Mouse (Mus musculus) limb, embryonic 15.5 days (tissue): ENCODE data around the gene Arhgap31. TPM values are rescaled to one million over a fixed set of nuclear protein-coding genes. Genes with fewer than 3 reads are reported as not detected.
"Not testable (repeated sequence)": the region's sequence is repeated elsewhere in the genome, so short reads cannot be mapped to it uniquely, and the experiment has no call there.

Experiments used
- ATAC-seq: fragments of 200-750 bp; cut with Nextera tagmentation; 2 replicates; pipeline ENCODE4 v1.8.0; 2017; ENCODE audit warnings: low read depth, moderate TSS enrichment; ENCODE audit not compliant: insufficient number of reproducible peaks, low FRiP score, low TSS enrichment
- H3K27ac ChIP-seq: fragments of 300-500 bp; sonication (generic); 2 replicates; pipeline ENCODE4 v1.5.1; 2015; ENCODE audit warnings: moderate library complexity, mild to moderate bottlenecking, inconsistent platforms
- H3K27me3 ChIP-seq: fragments of 300-500 bp; sonication (generic); 2 replicates; pipeline ENCODE4 v1.6.1; 2015; ENCODE audit warnings: inconsistent platforms
- H3K36me3 ChIP-seq: fragments of 300-500 bp; sonication (generic); 2 replicates; pipeline ENCODE4 v1.6.1; 2015; ENCODE audit warnings: inconsistent platforms
- H3K4me1 ChIP-seq: fragments of 300-500 bp; sonication (generic); 2 replicates; pipeline ENCODE4 v1.6.1; 2015; ENCODE audit warnings: inconsistent platforms
- H3K4me2 ChIP-seq: fragments of 300-500 bp; sonication (generic); 2 replicates; pipeline ENCODE4 v1.6.1; 2015; ENCODE audit warnings: mild to moderate bottlenecking, inconsistent platforms
- H3K4me3 ChIP-seq: fragments of 300-500 bp; sonication (generic); 2 replicates; pipeline ENCODE4 v1.5.1; 2015; ENCODE audit warnings: mild to moderate bottlenecking, inconsistent platforms
- H3K9ac ChIP-seq: fragments of 300-500 bp; sonication (generic); 2 replicates; pipeline ENCODE4 v1.6.1; 2015; ENCODE audit warnings: inconsistent platforms
- H3K9me3 ChIP-seq: fragments of 300-500 bp; sonication (generic); 2 replicates; pipeline ENCODE4 v1.6.1; 2016; ENCODE audit warnings: inconsistent platforms
- WGBS: fragments of 180-500 bp; shearing (Covaris S2); methylation state at CpG from one replicate; pipeline ENCODE4 v1.1.7; 2015; 5-methylcytosine and 5-hydroxymethylcytosine counted together
- polyA plus RNA-seq: library from polyadenylated mRNA; unstranded; fragments of >200 nt; fragmentation: Nextera tagmentation; extraction: Ambion mirVana; gene quantifications from 2 replicates; pipeline ENCODE4 v1.2.1, GENCODE M21; 2015

Gene Arhgap31
- polyA plus RNA-seq, 1 experiment from 2014 or later, result 16.2 TPM

DNA sequence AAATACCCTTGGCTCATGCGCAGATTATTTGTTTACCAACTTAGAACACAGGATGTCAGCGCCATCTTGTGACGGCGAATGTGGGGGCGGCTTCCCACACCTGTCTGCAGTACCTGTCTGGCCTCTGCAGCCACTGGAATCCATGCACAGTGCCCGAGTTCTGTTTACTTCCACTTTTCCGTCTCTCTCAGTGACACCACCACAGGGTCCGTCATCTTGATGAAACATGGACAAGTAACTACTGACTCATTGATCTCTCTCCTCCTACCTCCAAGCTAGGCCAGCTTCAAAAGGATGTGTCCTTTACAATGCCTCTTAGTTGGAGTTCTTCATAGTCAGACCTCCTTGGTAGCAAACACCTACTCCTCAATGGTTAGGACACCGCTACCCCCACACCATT, 8.3 kb upstream of the Arhgap31 start:
- Histone ChIP-seq H3K36me3 (no peaks in the 10 kb centered on the region), H3K4me3 (no peak overlapping the region), H3K4me1 (no peaks in the 10 kb centered on the region), H3K27me3 (no peaks in the 10 kb centered on the region), H3K4me2 (no peak overlapping the region), H3K9me3 (no peaks in the 10 kb centered on the region), H3K9ac (no peak overlapping the region), H3K27ac (no peak overlapping the region)
- WGBS, result 93% methylated on average over 9 of the region's 9 CpGs
- no peak for ATAC-seq

DNA sequence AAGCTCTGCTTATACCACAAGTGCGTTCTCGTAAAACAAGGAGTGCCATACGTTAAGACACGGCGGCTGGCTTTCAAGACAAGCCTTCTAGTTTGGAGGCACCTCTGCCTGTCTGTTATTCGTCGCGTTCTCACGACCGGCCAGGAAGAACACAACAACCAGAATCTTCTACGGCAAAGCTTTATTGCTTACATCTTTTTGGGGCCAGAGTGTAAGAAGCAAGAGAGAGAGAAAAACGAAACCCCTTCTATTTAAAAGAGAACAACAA, 1.1 kb upstream of the Arhgap31 start:
- peak overlapping the region; percentile 77 for H3K4me2 ChIP-seq
- H3K27ac ChIP-seq, H3K27me3 ChIP-seq, H3K36me3 ChIP-seq, ATAC-seq, H3K9ac ChIP-seq, H3K9me3 ChIP-seq: not testable (repeated sequence)
- WGBS, result 31% methylated on average over 11 of the region's 12 CpGs
- peak overlapping the region; percentile 6; the same call in 1 of the 2 replicates for H3K4me3 ChIP-seq
- peaks cover 29% of the 10 kb centered on the region; the same call in 1 of the 2 replicates for H3K4me1 ChIP-seq

DNA sequence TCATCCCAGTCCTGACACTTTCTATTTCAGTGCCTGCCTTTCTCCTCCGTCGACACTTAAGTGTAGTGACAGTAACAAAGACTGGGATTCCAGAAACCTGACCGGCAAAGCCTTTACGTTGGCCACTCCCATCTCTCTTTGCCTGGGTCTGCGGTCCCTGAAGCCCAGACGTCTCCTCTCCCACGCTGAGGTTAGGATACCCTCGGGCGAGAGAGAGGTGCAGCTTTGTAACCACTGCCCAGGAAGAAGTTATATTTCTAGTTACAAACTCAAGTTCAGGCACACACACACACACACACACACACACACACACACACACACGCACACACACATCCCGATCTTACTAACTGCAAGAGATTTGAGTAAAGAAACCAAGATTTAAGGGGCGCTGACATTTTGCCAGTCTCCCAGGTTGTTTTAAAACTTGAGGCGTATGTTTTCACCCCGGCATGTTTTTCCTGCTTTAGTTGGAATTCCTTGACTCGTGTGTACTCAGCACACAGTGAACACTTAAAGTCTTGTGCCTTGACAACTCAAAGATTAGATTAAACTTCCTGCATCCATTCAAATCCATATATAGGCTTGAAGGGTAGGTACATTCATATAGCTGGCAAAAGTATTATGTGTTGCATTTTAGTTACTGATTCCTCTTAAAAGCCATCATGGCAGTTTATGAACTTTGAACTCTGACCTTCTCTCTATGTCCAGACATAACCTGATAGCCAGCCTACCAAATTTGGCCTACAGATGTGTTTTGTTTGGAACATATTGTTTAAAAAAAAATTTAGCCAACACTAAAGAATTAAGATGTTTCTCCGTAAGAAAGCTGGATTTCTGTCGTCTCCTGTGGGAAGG, 557 bp upstream of the Arhgap31 start:
- Histone ChIP-seq H3K9me3 (no peaks in the 10 kb centered on the region), H3K4me1 (peaks cover 29% of the 10 kb centered on the region; the same call in 1 of the 2 replicates), H3K9ac (peak overlapping the region; percentile 81), H3K27me3 (no peaks in the 10 kb centered on the region), H3K4me3 (peak overlapping the region; percentile 77), H3K27ac (peak overlapping the region; percentile 96), H3K4me2 (peak overlapping the region; percentile 77), H3K36me3 (no peaks in the 10 kb centered on the region)
- no peak for ATAC-seq
- 9% methylated on average over 17 of the region's 17 CpGs for WGBS

DNA sequence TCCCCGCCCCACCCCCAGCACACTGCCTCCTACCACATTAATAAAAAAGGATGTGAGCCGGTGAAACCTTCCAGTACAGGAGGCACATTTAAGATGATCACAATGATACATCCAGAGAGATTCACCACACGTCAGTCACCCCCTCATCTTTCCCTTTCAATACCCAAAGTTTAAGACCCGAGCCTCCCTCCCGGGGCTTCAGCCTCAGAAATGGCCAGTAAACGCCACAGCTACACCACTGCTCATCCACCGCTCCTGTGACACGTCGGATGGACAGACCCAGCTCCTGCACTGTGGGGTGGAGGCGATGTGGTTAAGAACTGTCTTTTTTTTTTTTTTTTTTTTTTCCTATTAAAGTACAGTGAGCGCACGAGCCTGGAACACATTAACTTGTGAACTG, 969 bp downstream of the Arhgap31 start:
- Histone ChIP-seq H3K4me2 (peak overlapping the region; percentile 77), H3K27ac (peak overlapping the region; percentile 96), H3K4me3 (peak overlapping the region; percentile 77), H3K27me3 (no peaks in the 10 kb centered on the region), H3K4me1 (peaks cover 33% of the 10 kb centered on the region), H3K9me3 (no peaks in the 10 kb centered on the region), H3K36me3 (no peaks in the 10 kb centered on the region), H3K9ac (peak overlapping the region; percentile 81)
- ATAC-seq, result no peak
- 4% methylated on average over 12 of the region's 12 CpGs for WGBS

DNA sequence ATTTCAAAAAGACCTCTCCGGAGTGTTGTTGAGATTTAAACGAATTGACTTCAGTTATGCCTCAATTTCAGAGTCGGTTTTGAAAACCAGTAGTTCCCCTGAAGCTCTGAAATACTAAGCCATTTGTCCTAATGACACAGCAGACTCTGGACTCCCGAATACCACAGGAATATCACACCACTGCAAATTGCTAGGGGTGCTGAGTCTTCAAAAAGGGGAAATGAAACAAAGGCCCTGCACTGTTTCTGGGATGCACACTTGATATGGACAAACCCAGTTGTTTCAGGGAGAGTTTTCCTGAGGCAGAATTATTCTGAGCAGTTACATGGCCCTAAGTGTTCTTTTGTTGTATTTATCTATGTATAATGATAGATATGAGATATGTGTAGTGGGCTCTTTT, 1.8 kb downstream of the Arhgap31 start:
- Histone ChIP-seq H3K9me3 (no peaks in the 10 kb centered on the region), H3K4me1 (peaks cover 41% of the 10 kb centered on the region), H3K27me3 (no peaks in the 10 kb centered on the region), H3K27ac (no peak overlapping the region), H3K9ac (no peak overlapping the region), H3K4me2 (peak overlapping the region; percentile 77), H3K4me3 (peak overlapping the region; percentile 77), H3K36me3 (no peaks in the 10 kb centered on the region)
- WGBS, result 29% methylated on average over 4 of the region's 4 CpGs
- no peak for ATAC-seq

DNA sequence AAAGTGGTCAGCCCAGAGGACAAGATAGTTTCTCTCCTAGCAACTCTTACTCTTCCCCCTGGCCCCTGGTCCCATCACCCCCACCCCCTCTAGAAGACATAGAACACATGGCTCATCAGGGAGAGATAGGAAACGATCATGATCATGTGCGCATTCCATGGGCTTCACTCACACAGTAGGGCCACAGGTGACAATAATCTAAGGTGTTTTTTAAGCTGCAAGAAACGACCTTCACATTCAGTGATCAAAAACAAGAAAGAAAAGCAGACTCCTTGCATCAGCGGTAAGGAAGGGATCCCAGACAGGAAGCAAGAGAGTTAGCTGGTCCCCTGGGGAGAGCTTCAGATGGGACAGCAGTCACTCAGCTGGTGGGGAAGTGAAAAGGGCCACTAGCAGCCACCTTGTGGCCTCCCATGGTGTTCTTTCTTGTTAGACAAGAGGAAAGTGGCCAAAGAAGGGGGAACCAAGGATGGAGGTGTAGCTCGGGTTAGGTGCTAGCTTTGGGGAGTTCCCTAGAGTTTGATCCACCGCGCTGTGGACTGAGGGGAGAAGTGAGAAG, 4.0 kb downstream of the Arhgap31 start:
- WGBS, result 66% methylated on average over 7 of the region's 7 CpGs
- H3K36me3 ChIP-seq, result no peaks in the 10 kb centered on the region
- peaks cover 47% of the 10 kb centered on the region for H3K4me1 ChIP-seq
- no peaks in the 10 kb centered on the region for H3K9me3 ChIP-seq
- no peaks in the 10 kb centered on the region for H3K27me3 ChIP-seq
- H3K9ac ChIP-seq, result no peak overlapping the region
- no peak overlapping the region for H3K27ac ChIP-seq
- no peak overlapping the region for H3K4me3 ChIP-seq
- H3K4me2 ChIP-seq, result no peak overlapping the region
- no peak for ATAC-seq

DNA sequence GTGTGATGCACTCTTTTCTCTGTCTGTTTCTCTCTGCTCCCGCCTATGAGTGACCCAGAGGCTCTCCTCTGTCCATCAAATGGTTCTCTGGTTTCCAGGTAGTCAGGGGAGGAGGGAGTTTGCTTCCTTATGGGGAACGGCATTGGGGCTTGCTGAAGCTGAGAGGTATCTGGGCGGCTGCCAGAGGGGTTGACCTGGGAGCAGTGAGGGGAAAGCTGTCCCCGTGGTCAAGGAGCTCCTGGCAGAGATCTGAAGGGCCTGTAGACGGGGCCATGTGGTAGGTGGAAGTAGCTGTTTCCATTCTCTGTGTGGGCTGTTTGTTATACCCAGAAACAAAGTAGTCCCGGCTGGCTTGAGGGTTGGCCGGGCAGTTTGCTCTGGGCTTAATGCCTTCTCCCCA, 6.3 kb downstream of the Arhgap31 start:
- H3K9me3 ChIP-seq, result no peaks in the 10 kb centered on the region
- H3K27ac ChIP-seq, result no peak overlapping the region

DNA sequence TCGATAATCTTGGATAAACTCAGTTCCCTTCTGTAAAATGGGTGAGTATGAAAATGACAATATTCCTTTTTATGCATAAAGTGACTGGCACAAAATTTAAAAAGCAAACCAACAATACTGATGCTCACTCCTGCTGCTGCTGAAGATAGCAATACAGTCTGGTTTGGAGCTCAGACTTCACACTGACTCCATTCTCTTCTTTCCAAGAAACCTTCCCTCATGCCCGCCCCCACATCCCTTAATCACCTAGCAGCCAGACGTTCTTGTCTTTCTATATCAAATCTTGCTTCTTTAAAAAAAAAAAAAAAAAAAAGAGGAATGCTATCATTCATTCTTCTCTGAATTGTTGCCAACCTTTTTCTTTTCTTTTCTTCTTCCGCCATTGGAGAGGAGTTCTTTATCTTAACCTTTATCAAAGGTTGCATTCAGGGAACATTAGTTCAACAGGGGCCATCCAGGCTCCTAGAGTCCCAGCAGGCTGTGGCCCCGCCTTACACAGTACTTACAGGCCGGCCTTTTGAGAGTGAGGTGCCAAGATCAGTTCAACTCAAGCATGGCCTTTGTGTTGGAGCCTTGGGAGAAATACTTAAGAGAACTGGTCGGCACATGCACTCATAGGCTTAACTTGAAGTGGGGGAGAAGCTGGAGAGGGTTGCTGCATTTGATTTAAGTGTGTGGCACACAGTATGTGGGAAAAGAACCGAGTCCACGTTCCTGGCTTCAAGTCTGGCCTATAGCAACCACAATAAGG, 7.4 kb downstream of the Arhgap31 start:
- no peak overlapping the region for H3K4me3 ChIP-seq
- no peaks in the 10 kb centered on the region for H3K36me3 ChIP-seq
- no peaks in the 10 kb centered on the region for H3K9me3 ChIP-seq
- H3K4me2 ChIP-seq, result no peak overlapping the region
- no peak overlapping the region for H3K27ac ChIP-seq
- peaks cover 53% of the 10 kb centered on the region for H3K4me1 ChIP-seq
- ATAC-seq, result no peak
- 66% methylated on average over 9 of the region's 9 CpGs for WGBS
- no peaks in the 10 kb centered on the region for H3K27me3 ChIP-seq
- no peak overlapping the region for H3K9ac ChIP-seq

More for the DNA sequence above, 6.3 kb downstream of the Arhgap31 start:
- H3K4me3 ChIP-seq, result no peak overlapping the region
- 51% methylated on average over 7 of the region's 7 CpGs for WGBS
- H3K36me3 ChIP-seq, result no peaks in the 10 kb centered on the region
- H3K27me3 ChIP-seq, result no peaks in the 10 kb centered on the region
- ATAC-seq, result no peak
- no peak overlapping the region for H3K4me2 ChIP-seq
- peaks cover 53% of the 10 kb centered on the region for H3K4me1 ChIP-seq
- H3K9ac ChIP-seq, result no peak overlapping the region

DNA sequence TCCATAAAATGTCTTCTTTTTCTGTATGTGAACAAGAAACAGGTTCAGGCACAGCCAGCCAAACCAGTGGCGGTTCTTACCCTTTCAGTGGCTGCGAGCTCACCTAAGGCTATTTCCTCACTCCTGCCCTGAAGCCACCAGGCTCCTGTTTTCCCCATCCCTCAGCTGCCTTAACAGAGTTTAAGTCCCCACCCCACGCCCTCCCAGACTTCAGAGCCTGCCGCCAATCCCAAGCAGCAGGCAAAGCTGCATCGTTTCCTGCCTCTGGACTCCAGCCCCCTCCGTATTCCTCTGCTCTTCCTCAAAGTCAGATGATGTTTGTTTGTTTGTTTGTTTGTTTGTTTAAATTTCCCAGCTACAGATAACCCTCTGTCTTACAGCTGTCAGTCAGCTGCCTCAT, 9.6 kb downstream of the Arhgap31 start:
- Histone ChIP-seq H3K9ac (no peak overlapping the region), H3K27me3 (no peaks in the 10 kb centered on the region), H3K27ac (no peak overlapping the region), H3K36me3 (no peaks in the 10 kb centered on the region), H3K4me3 (no peak overlapping the region), H3K9me3 (no peaks in the 10 kb centered on the region), H3K4me1 (peaks cover 51% of the 10 kb centered on the region), H3K4me2 (no peak overlapping the region)
- 33% methylated on average over 6 of the region's 6 CpGs for WGBS
- ATAC-seq, result no peak

DNA sequence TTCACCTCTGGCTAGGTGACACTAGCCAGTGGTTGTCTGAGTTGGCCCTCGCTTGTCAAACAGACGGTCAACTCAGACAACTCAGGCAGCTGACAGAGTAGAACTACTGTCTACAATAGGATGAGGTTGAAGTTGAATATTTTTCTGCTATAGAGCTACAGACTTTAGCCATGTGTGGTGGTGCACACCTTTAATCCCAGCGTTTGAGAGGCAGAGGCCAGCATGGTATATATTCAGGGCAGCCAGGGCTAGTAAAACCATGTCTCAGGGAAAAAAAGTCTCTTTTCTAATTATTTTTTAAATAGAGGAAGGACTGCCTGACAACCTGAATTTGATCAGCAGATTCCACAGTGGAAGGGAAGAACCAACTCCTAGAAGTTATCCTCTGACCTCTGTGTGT, 10.8 kb downstream of the Arhgap31 start:
- Histone ChIP-seq H3K36me3 (no peaks in the 10 kb centered on the region), H3K9me3 (no peaks in the 10 kb centered on the region), H3K27me3 (no peaks in the 10 kb centered on the region), H3K27ac (peak overlapping the region; percentile 79), H3K4me2 (peak overlapping the region; percentile 8; the same call in 1 of the 2 replicates), H3K4me3 (no peak overlapping the region), H3K9ac (no peak overlapping the region), H3K4me1 (peaks cover 49% of the 10 kb centered on the region)
- WGBS, result 76% methylated on average over 3 of the region's 3 CpGs
- no peak for ATAC-seq

DNA sequence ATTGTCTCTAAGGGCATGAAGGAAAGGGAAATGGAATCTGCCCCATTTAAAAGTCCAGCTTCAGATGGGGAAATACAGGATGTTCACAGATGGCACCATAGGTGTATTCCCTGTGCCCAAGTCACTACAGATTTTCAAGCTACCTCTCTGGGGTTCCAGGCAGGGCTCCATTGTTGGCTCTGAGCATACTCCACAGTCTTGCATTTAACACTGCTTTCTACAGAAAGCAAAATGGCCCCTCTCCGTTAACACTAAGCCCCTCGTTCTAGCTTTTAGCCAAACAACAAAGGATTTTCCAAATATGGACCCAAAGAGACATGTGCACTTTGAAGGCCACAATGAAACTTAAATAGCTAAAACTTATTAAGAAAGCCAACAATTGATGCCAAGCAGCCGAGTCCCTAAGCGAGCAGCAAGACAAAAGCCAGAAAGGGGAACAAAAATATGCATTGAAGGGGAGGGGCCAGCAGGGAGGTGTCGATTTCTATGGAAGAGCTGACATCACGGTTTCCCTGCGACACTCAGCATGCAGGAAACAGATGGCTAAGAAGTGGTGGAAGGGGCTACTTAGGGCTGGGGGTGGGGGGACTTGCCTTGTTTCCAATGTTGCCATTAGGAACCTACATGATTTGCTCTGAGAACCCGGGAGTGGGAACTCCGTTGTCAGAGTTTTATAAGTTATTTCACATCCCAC, 11.4 kb downstream of the Arhgap31 start:
- H3K27ac ChIP-seq, result peak overlapping the region; percentile 79
- ATAC-seq, result 0 out of 2 replicates have a peak, but pooled peaks have one; percentile 57
- H3K9ac ChIP-seq, result no peak overlapping the region
- no peaks in the 10 kb centered on the region for H3K27me3 ChIP-seq
- H3K4me2 ChIP-seq, result peak overlapping the region; percentile 8; the same call in 1 of the 2 replicates
- H3K36me3 ChIP-seq, result no peaks in the 10 kb centered on the region
- 30% methylated on average over 9 of the region's 9 CpGs for WGBS
- peaks cover 42% of the 10 kb centered on the region for H3K4me1 ChIP-seq
- no peak overlapping the region for H3K4me3 ChIP-seq
- no peaks in the 10 kb centered on the region for H3K9me3 ChIP-seq
